Mouse (Mus musculus) Patski (cell line): Measurements from ENCODE around the gene Ncoa4. TPM values are rescaled to one million over a fixed set of nuclear protein-coding genes. Genes with fewer than 3 reads are reported as not detected.
"Not testable (repeated sequence)": the region's sequence is repeated elsewhere in the genome, so short reads cannot be mapped to it uniquely, and the experiment has no call there.

ENCODE experiments used
- ATAC-seq: fragments of 100-300 bp; one replicate; pipeline ENCODE4 v1.8.0; 2021
- CTCF ChIA-PET: fragments of 350-600 bp; sonication (Branson Sonifier 250); formaldehyde crosslinking; loops from one replicate; lab custom pipeline; 2022; ENCODE audit warnings: inconsistent platforms; lab: Charles Lee
- POLR2A ChIA-PET: fragments of 350-600 bp; sonication (Branson Sonifier 250); formaldehyde crosslinking; loops from one replicate; lab custom pipeline; 2022; ENCODE audit warnings: antibody characterized with exemption, inconsistent platforms; lab: Charles Lee
- DNase-seq: peaks from one replicate; pipeline ENCODE4 v3.0.0-alpha.2; 2011; ENCODE audit warnings: low read depth, low spot score
- H3K27me3 ChIP-seq: fragments of 371-371 bp; one replicate; pipeline ENCODE4 v1.5.1; 2021
- CTCF ChIP-seq: fragments of 100-300 bp; IDR thresholded peaks from one replicate; pipeline ENCODE4 v1.5.1; 2021
- in situ Hi-C: fragments of 300-500 bp; cut with MboI; formaldehyde crosslinking; loops from 3 replicates; pipeline ENCODE4 v1.11.1; 2018; ENCODE audit warnings: low pct_unique_long_range_greater_than_20kb, mixed read lengths
- polyA plus RNA-seq: library from polyadenylated mRNA; unstranded; gene quantifications from one replicate; pipeline ENCODE4 v1.2.3, GENCODE M21; 2021

Ncoa4 gene
- polyA plus RNA-seq = 65.0 TPM

DNA sequence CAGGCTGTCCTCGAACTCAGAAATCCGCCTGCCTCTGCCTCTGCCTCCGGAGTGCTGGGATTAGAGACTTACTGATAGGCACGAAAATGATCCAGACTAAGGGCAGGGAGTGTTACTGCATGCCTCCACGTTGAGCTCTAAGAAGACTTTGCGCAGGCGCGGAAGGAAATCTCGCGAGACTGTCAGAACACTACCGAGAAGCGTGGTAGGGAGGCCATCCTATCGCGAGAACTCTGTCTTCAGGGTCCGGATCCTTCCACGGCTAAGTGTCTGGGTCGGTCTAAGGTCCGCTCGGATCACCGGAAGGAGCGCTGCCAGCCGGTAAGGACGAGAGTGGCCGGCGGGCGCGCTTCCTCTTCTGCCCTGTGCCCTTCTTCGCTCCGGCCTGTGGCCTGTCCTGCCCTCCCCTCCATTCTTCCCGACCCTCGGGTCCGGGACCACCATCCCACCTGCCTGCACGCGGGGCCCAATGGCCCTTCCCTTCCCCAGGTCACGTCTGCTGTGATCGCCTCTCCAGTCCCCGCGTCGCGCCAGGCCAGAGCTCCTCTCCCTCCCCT lies at the start of gene Ncoa4:
Gene Ncoa4, plus strand, starts transcription at position 176 of the 557 bp plus-strand sequence.
- ChIA-PET CTCF (interaction anchor here (1.4 to 1.7 kb wide), 2 partner anchors 9 to 22 kb away, joined by 3 to 6 read pairs; no protein-coding TSS in a partner anchor), POLR2A (no interaction called here)
- in situ Hi-C loops = no loop called here
- TF ChIP-seq CTCF = no peak
- peak; percentile 93 for DNase-seq
- H3K27me3 ChIP-seq = no peaks in the 10 kb centered on the region
- ATAC-seq = peak; percentile 92

DNA sequence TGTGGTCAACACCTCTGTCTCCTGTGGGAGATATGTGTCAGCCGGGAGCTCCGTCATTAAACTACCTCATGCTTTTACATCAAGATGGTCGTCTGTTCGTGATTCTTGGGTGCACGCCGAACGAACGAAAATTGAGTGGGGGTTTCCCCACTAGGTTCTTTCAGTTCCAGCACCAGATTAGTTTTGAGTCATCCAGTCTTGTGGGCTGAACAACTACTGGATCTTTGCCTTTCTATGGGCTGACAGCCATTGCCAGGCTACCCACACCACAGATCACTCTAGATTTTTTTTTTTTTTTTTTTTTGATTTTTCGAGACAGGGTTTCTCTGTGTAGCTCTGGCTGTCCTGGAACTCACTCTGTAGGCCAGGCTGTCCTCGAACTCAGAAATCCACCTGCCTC lies 47.5 kb upstream of the Ncoa4 start:
- not testable (repeated sequence) for ATAC-seq, DNase-seq, H3K27me3 ChIP-seq
- POLR2A ChIA-PET = interaction anchor here (0.8 kb wide), 1 partner anchor 9 kb away, joined by 3 read pairs; no protein-coding TSS in a partner anchor
- in situ Hi-C loops = loop anchor here (25.0 kb wide), 1 partner anchor 375 kb away; no protein-coding TSS in a partner anchor
- CTCF ChIA-PET = interaction anchor here (1.2 kb wide), 1 partner anchor 58 kb away, joined by 3 read pairs; no protein-coding TSS in a partner anchor

GRCm38 (mm10) chr14:32120940-32121919 lies 38.4 kb upstream of the Ncoa4 start:
- no peak for ATAC-seq
- H3K27me3 ChIP-seq = peaks cover 6% of the 10 kb centered on the region
- no peak for DNase-seq
- ChIA-PET CTCF (interaction anchor here (0.8 kb wide), 1 partner anchor 8 kb away, joined by 3 read pairs; no protein-coding TSS in a partner anchor), POLR2A (interaction anchor here (1.2 kb wide), 1 partner anchor 9 kb away, joined by 3 read pairs; no protein-coding TSS in a partner anchor)
- no peak for TF ChIP-seq CTCF
- in situ Hi-C loops = loop anchor here (25.0 kb wide), 1 partner anchor 366 kb away; no protein-coding TSS in a partner anchor

GRCm38 (mm10) chr14:32121920-32122315 lies 37.7 kb upstream of the Ncoa4 start:
- POLR2A ChIA-PET = no interaction called here
- CTCF ChIA-PET = interaction anchor here (0.8 kb wide), 1 partner anchor 9 kb away, joined by 3 read pairs; no protein-coding TSS in a partner anchor
- no peak for ATAC-seq
- no peak for DNase-seq
- peaks cover 12% of the 10 kb centered on the region for H3K27me3 ChIP-seq
- in situ Hi-C loops = loop anchor here (25.0 kb wide), 1 partner anchor 365 kb away; no protein-coding TSS in a partner anchor
- peak; percentile 73 for TF ChIP-seq CTCF

GRCm38 (mm10) chr14:32124261-32124660 lies 35.4 kb upstream of the Ncoa4 start:
- H3K27me3 ChIP-seq = peaks cover 15% of the 10 kb centered on the region
- no peak for TF ChIP-seq CTCF
- ChIA-PET POLR2A (no interaction called here), CTCF (no interaction called here)
- in situ Hi-C loops = loop anchor here (25.0 kb wide), 1 partner anchor 363 kb away; no protein-coding TSS in a partner anchor
- DNase-seq (no peak), ATAC-seq (no peak)

DNA sequence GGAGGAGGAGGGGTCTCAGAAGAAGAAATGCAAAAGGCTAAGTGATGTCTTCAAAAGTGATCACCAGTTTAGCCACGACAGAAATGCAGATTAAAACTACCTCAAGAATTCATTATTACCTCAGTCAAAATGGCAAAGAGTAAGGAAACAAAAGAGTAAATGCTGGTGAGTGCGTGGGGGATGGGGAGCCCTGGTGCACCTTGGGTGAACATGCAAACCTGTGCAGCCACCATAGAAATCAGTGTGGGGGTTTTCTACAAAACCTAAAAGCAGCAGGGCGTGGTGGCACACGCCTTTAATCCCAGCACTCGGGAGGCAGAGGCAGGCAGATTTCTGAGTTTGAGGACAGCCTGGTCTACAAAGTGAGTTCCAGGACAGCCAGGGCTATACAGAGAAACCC lies 34.4 kb upstream of the Ncoa4 start:
- DNase-seq, CTCF ChIA-PET, POLR2A ChIA-PET, in situ Hi-C loops, ATAC-seq: not testable (repeated sequence)
- peaks cover 20% of the 10 kb centered on the region for H3K27me3 ChIP-seq

- H3K27me3 ChIP-seq = peaks cover 29% of the 10 kb centered on the region
- POLR2A ChIA-PET = no interaction called here
- no peak for TF ChIP-seq CTCF
- CTCF ChIA-PET = no interaction called here
- no peak for DNase-seq
- no peak for ATAC-seq
- in situ Hi-C loops = no loop called here
These were observed 31.3 kb upstream of the Ncoa4 start for GRCm38 (mm10) chr14:32128409-32128808.

DNA sequence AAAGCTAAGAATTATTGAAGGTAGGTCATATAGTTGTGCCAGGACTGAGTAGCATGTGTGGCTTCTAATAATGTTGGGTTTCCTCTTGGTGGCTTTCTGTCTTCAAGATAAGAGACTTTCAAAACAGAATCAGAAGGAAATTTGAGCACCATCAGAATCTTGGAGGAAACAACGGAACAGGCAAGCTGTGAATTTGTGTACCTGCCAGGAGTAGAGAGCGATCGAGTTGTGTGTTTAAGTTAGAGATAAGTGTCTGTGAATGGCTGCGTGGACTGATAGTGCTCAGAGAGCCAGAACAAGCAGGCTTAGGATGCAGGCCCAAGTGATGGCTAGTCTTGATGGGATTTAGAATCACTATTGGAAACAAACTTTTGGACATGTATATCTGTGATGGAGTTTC lies 27.8 kb upstream of the Ncoa4 start:
- ChIA-PET POLR2A (no interaction called here), CTCF (interaction anchor here (1.3 to 1.4 kb wide), 2 partner anchors 9 to 61 kb away, joined by 3 to 5 read pairs; no protein-coding TSS in a partner anchor)
- H3K27me3 ChIP-seq = peaks cover 39% of the 10 kb centered on the region
- no peak for TF ChIP-seq CTCF
- ATAC-seq = no peak
- in situ Hi-C loops = no loop called here
- no peak for DNase-seq

DNA sequence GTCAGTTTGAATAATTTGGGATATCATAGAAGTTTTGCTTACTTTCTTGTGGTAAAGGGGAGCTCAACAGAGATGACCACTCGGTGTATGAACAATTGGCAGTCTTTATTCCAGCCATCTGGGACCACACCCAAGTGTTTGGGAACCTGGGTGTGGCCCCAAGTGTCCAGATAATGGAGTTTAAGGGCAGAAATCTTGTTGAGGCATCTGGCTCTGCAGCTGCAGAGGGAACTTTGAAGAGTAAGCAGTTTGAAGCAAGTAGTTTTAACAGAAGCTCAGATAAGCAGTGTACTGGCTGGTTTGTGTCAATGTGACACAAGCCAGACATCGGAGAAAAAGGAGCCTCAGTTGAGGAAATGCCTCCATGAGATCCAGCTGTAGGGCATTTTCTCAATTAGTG lies 25.4 kb upstream of the Ncoa4 start:
- DNase-seq (no peak), ATAC-seq (no peak)
- H3K27me3 ChIP-seq = peaks cover 35% of the 10 kb centered on the region
- no peak for TF ChIP-seq CTCF
- ChIA-PET CTCF (interaction anchor here (1.3 to 1.4 kb wide), 2 partner anchors 14 to 30 kb away, joined by 4 read pairs; no protein-coding TSS in a partner anchor), POLR2A (no interaction called here)
- in situ Hi-C loops = no loop called here

GRCm38 (mm10) chr14:32136467-32136866 lies 23.2 kb upstream of the Ncoa4 start:
- in situ Hi-C loops, DNase-seq, CTCF ChIA-PET, ATAC-seq, POLR2A ChIA-PET: not testable (repeated sequence)
- peaks cover 27% of the 10 kb centered on the region for H3K27me3 ChIP-seq
